Mouse (Mus musculus) myocyte (in vitro differentiated cells): ENCODE measurements around the gene Rabl3.

Source experiments
- CEBPB ChIP-seq: IDR thresholded peaks from 2 replicates; pipeline ENCODE4 v1.6.1; 2011; ENCODE audit warnings: mild to moderate bottlenecking, moderate library complexity; ENCODE audit not compliant: poor library complexity, insufficient read depth, severe bottlenecking
- E2F4 ChIP-seq: IDR thresholded peaks from one replicate; pipeline ENCODE4 v1.6.1; 2011; ENCODE audit warnings: mild to moderate bottlenecking, control low read depth, moderate library complexity; ENCODE audit not compliant: insufficient read depth
- POLR2A ChIP-seq: IDR thresholded peaks from one replicate; pipeline ENCODE4 v1.6.1; 2011; ENCODE audit warnings: low read depth, mild to moderate bottlenecking, control low read depth, moderate library complexity; ENCODE audit not compliant: insufficient read length
- USF1 ChIP-seq: IDR thresholded peaks from one replicate; pipeline ENCODE4 v1.6.1; 2011; ENCODE audit warnings: low read depth, mild to moderate bottlenecking, control low read depth, moderate library complexity

- TF ChIP-seq E2F4 = no peak
- no peak for TF ChIP-seq POLR2A
- TF ChIP-seq CEBPB = no peak
- TF ChIP-seq USF1 = no peak
These were observed 71.4 kb downstream of the Rabl3 start for GRCm38 (mm10) chr16:37611072-37611471.
